Mouse (Mus musculus): ENCODE measurements around the gene Gm20708. TPM values are rescaled to one million over a fixed set of nuclear protein-coding genes. Genes with fewer than 3 reads are reported as not detected.
"Not testable (repeated sequence)": the region's sequence is repeated elsewhere in the genome, so short reads cannot be mapped to it uniquely, and the experiment has no call there.

Gm20708 gene
- total RNA-seq, 4 experiments from 2014 or later = 0.63 to 1.3 (median 1.2) TPM; not detected in 1

- DNase-seq (ENCODE audit: low spot score) = not testable (repeated sequence)
Observed at GRCm38 (mm10) chr11:117833509-117833908, 24.0 kb downstream of the Gm20708 start.

- no peak for DNase-seq (ENCODE audit: low spot score)
Observed at GRCm38 (mm10) chr11:117834086-117834485, 24.6 kb downstream of the Gm20708 start.

GRCm38 (mm10) chr11:117836306-117836705, 26.8 kb downstream of the Gm20708 start:
- no peak for DNase-seq (ENCODE audit: low spot score)

- DNase-seq (ENCODE audit: low spot score) = no peak
Observed at GRCm38 (mm10) chr11:117838572-117838971, 29.1 kb downstream of the Gm20708 start.

GRCm38 (mm10) chr11:117839021-117839420, 29.6 kb downstream of the Gm20708 start:
- DNase-seq (ENCODE audit: low spot score) = no peak

- DNase-seq (ENCODE audit: low spot score) = no peak
Observed at GRCm38 (mm10) chr11:117840910-117841309, 31.4 kb downstream of the Gm20708 start.

GRCm38 (mm10) chr11:117843434-117843833, 34.0 kb downstream of the Gm20708 start:
- no peak for DNase-seq (ENCODE audit: low spot score)

GRCm38 (mm10) chr11:117844997-117845396, 35.5 kb downstream of the Gm20708 start:
- no peak for DNase-seq (ENCODE audit: low spot score)

- no peak for DNase-seq (ENCODE audit: low spot score)
Observed at GRCm38 (mm10) chr11:117845651-117846050, 36.2 kb downstream of the Gm20708 start.

- DNase-seq (ENCODE audit: low spot score) = no peak
Observed at GRCm38 (mm10) chr11:117846640-117847039, 37.2 kb downstream of the Gm20708 start.

GRCm38 (mm10) chr11:117847593-117848215, 38.2 kb downstream of the Gm20708 start:
- no peak for DNase-seq (ENCODE audit: low spot score)

GRCm38 (mm10) chr11:117848271-117848984, 39.0 kb downstream of the Gm20708 start:
- DNase-seq (ENCODE audit: low spot score) = no peak

GRCm38 (mm10) chr11:117848985-117849671, 39.7 kb downstream of the Gm20708 start, which contains the start of gene Birc5:
Gene Birc5 (plus strand): TSS chr11:117849251.
- DNase-seq (ENCODE audit: low spot score) = peak; percentile 92

GRCm38 (mm10) chr11:117852875-117853274, 43.4 kb downstream of the Gm20708 start:
- no peak for DNase-seq (ENCODE audit: low spot score)

GRCm38 (mm10) chr11:117854241-117854640, 44.8 kb downstream of the Gm20708 start:
- DNase-seq (ENCODE audit: low spot score) = no peak

- DNase-seq (ENCODE audit: low spot score) = no peak
Observed at GRCm38 (mm10) chr11:117855360-117855759, 45.9 kb downstream of the Gm20708 start.

- DNase-seq (ENCODE audit: low spot score) = no peak
Observed at GRCm38 (mm10) chr11:117855975-117856374, 46.5 kb downstream of the Gm20708 start.

- no peak for DNase-seq (ENCODE audit: low spot score)
Observed at GRCm38 (mm10) chr11:117857462-117857861, 48.0 kb downstream of the Gm20708 start.

GRCm38 (mm10) chr11:117858392-117858791, 48.9 kb downstream of the Gm20708 start:
- no peak for DNase-seq (ENCODE audit: low spot score)

- DNase-seq (ENCODE audit: low spot score) = no peak
Observed at GRCm38 (mm10) chr11:117860601-117861000, 51.1 kb downstream of the Gm20708 start, which contains the start of gene Tmem235. Gene Tmem235 (plus strand): TSS chr11:117860752.

GRCm38 (mm10) chr11:117863174-117863856, 53.8 kb downstream of the Gm20708 start:
- DNase-seq (ENCODE audit: low spot score) = no peak

- no peak for DNase-seq (ENCODE audit: low spot score)
Observed at GRCm38 (mm10) chr11:117864805-117865204, 55.3 kb downstream of the Gm20708 start.
